Mouse (Mus musculus): ENCODE measurements around the gene Gm15217. TPM values are rescaled to one million over a fixed set of nuclear protein-coding genes. Genes with fewer than 3 reads are reported as not detected.
A peak's percentile ranks its signal among the peaks of the same experiment; 100 is the strongest.

Gene Gm15217
- polyA plus RNA-seq, 1 experiment from 2014 or later: not detected

DNA sequence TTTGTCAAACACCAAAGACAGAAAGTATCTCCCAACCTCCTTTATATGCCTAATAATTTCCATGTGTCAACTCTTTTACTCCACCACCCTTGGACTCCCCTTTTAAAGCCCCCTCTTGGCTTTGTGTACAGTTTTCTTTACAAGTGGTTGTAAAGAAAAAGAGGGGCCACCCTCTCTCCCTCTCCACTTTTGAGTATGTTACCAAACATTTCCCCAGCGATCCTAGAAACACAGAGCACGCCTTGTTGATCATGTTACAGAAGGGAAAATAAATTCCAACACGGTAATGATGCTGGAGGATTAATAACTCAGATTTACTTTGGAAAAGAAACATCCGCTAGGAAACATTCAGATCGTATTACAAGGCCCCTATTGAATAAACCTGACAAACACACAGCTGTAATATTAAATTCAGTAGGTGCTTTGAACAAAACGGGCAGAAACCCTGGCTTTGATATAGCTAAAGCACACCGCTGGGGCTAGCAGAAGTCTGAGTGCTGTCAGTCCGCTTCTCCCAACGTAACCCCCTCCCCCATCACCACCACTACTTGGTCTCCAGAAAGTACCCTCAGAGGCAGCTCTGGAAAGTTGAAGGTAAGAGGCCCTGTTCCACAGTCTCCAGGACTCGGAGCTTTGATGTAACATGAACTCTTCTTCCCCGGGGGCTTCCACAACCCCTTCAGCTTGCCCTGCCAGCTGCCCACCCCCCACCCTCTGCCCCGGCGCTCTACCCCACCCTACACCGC, 5.9 kb downstream of the Gm15217 start:
- WGBS (ENCODE audit: insufficient replicate concordance): 25% methylated on average over 14 of the region's 14 CpGs
- Histone ChIP-seq H3K27ac (replicated peaks) (no peak overlapping the region), H3K9me3 (replicated peaks) (no peaks in the 10 kb centered on the region), H3K4me1 (replicated peaks) (peaks cover 10% of the 10 kb centered on the region), H3K4me3 (replicated peaks) (peak overlapping the region; percentile 53), H3K4me2 (peak overlapping the region; percentile 63), H3K27me3 (peaks cover 97% of the 10 kb centered on the region), H3K36me3 (replicated peaks) (no peaks in the 10 kb centered on the region), H3K9ac (no peak overlapping the region)
- no peak for ATAC-seq (ENCODE audit: insufficient read depth)

DNA sequence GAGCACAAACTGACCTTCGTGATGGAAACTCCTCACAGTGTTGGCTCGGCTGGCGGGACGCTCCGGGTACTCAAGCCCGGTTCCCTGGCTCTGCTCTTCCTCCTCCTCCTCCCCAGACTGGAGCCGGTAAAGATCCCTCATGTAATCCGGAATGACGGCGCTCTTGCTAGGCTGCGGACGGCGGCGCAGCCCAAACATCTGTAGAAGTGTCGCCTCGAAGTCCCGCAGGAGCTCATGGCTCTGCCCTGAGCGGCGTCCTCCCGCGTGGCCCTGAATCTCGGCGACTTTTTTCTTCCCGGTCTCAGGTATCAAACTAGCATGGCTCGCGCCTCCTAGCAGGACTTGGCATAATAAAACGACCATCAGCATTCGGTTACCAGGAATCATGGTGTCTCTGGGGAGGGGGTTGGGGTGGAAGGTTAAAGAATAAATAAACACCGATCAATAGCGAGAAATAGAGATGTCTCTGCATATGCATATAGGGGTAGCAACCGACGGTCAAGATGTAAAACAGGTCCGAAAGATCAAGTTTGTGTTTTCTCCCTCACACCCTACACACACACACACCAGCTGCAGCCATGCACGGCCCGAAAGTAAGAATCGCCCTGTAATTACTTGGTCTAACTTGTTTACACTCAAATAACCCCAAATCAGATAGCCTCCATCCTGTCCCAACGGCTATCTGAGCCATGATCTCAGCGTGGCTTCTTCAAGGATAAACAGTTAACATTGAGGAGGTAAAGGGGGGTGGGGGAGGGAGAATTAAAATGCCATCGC, 6.7 kb downstream of the Gm15217 start:
- no peak overlapping the region for H3K9ac ChIP-seq
- no peak overlapping the region for H3K27ac ChIP-seq (replicated peaks)
- H3K27me3 ChIP-seq: peaks cover 97% of the 10 kb centered on the region
- ATAC-seq (ENCODE audit: insufficient read depth): no peak
- no peaks in the 10 kb centered on the region for H3K36me3 ChIP-seq (replicated peaks)
- peak overlapping the region; percentile 63 for H3K4me2 ChIP-seq
- WGBS (ENCODE audit: insufficient replicate concordance): 2% methylated on average over 39 of the region's 39 CpGs
- peak overlapping the region; percentile 53 for H3K4me3 ChIP-seq (replicated peaks)
- H3K4me1 ChIP-seq (replicated peaks): peaks cover 12% of the 10 kb centered on the region
- no peaks in the 10 kb centered on the region for H3K9me3 ChIP-seq (replicated peaks)

GRCm38 (mm10) chr14:46386478-46387356, 7.5 kb downstream of the Gm15217 start:
- H3K36me3 ChIP-seq (replicated peaks): no peaks in the 10 kb centered on the region
- H3K4me2 ChIP-seq: peak overlapping the region; percentile 63
- H3K4me1 ChIP-seq (replicated peaks): peaks cover 12% of the 10 kb centered on the region
- no peak for ATAC-seq (ENCODE audit: insufficient read depth)
- no peak overlapping the region for H3K9ac ChIP-seq
- no peak overlapping the region for H3K27ac ChIP-seq (replicated peaks)
- WGBS (ENCODE audit: insufficient replicate concordance): 1% methylated on average over 28 of the region's 28 CpGs
- H3K9me3 ChIP-seq (replicated peaks): no peaks in the 10 kb centered on the region
- peaks cover 97% of the 10 kb centered on the region for H3K27me3 ChIP-seq
- peak overlapping the region; percentile 53 for H3K4me3 ChIP-seq (replicated peaks)

DNA sequence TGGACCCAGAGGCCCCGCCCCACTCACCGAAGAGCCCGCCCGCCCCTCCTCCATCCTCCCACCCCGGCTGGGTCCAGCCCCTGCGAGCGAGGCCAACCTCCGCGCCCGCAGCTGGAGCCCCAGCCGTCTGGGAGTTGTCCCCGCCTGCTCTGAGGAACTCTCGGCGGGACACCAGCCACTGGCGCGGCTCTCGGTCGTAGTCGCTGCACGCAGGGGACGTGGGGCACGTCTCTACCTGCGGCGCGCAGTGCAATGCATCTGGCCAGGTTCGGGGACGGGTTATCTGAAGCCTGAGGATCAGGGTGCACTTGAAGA, 8.1 kb downstream of the Gm15217 start:
- Histone ChIP-seq H3K27ac (replicated peaks) (no peak overlapping the region), H3K9me3 (replicated peaks) (no peaks in the 10 kb centered on the region), H3K27me3 (peaks cover 97% of the 10 kb centered on the region), H3K4me3 (replicated peaks) (peak overlapping the region; percentile 53), H3K4me2 (peak overlapping the region; percentile 63), H3K36me3 (replicated peaks) (no peaks in the 10 kb centered on the region), H3K9ac (no peak overlapping the region; the same call in 1 of the 2 replicates), H3K4me1 (replicated peaks) (peaks cover 12% of the 10 kb centered on the region)
- ATAC-seq (ENCODE audit: insufficient read depth): peak; percentile 80
- 0% methylated on average over 27 of the region's 27 CpGs for WGBS (ENCODE audit: insufficient replicate concordance)

- no peaks in the 10 kb centered on the region for H3K36me3 ChIP-seq (replicated peaks)
- no peak overlapping the region for H3K27ac ChIP-seq (replicated peaks)
- WGBS (ENCODE audit: insufficient replicate concordance): 1% methylated on average over 41 of the region's 41 CpGs
- peak overlapping the region; percentile 53 for H3K4me3 ChIP-seq (replicated peaks)
- peaks cover 12% of the 10 kb centered on the region for H3K4me1 ChIP-seq (replicated peaks)
- peak; percentile 25; the same call in 1 of the 2 replicates for ATAC-seq (ENCODE audit: insufficient read depth)
- no peak overlapping the region; the same call in 1 of the 2 replicates for H3K9ac ChIP-seq
- no peaks in the 10 kb centered on the region for H3K9me3 ChIP-seq (replicated peaks)
- peak overlapping the region; percentile 63 for H3K4me2 ChIP-seq
- peaks cover 97% of the 10 kb centered on the region for H3K27me3 ChIP-seq
Measured at GRCm38 (mm10) chr14:46387821-46388481, 8.7 kb downstream of the Gm15217 start.

- Histone ChIP-seq H3K4me2 (peak overlapping the region; percentile 63), H3K4me1 (replicated peaks) (peaks cover 12% of the 10 kb centered on the region), H3K4me3 (replicated peaks) (peak overlapping the region; percentile 53), H3K36me3 (replicated peaks) (no peaks in the 10 kb centered on the region), H3K27ac (replicated peaks) (no peak overlapping the region), H3K27me3 (peaks cover 97% of the 10 kb centered on the region), H3K9me3 (replicated peaks) (no peaks in the 10 kb centered on the region), H3K9ac (no peak overlapping the region)
- under 1% methylated on average over 27 of the region's 27 CpGs for WGBS (ENCODE audit: insufficient replicate concordance)
- no peak for ATAC-seq (ENCODE audit: insufficient read depth)
Measured at GRCm38 (mm10) chr14:46388636-46389035, 9.4 kb downstream of the Gm15217 start.

DNA sequence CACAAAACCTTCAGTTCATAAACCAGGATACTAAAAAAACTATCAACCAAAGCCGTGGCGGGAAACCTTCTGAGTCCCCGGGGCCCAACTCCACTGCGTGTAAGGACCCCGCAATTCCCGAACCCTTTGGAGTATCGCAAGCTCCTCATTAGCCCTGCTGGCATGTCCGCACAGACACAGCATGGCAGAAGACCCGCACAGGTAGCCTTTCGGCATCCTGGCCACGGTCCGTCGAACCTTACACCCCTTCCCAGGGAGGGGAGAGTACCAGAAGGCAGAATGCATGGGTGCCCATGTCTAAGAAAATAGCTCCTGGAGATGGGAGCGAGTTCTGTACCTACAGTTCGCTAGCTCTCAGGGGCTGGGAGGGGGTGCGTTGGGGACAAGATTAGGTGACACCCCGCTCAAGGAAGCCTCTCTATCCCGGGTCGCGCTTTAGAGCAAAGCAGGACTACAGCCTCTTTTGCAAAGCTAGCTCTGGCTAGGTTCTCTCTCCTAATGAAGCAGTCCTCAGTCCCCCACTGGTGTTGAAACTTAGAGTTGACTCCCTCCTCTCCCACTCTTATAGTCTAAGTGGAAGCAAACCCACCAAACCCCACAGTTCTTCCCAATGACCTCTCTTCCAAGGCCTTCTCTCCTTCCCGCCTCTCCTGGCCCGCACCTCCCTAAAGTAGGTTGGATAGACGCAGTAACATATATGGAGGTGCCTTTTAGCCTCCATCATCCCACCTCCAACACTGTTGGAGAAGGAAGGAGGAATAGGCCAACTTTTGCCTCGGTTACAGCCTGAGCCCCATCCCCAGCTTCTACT, 10.4 kb downstream of the Gm15217 start:
- Histone ChIP-seq H3K4me3 (replicated peaks) (no peak overlapping the region), H3K27me3 (peaks cover 91% of the 10 kb centered on the region), H3K36me3 (replicated peaks) (no peaks in the 10 kb centered on the region), H3K9me3 (replicated peaks) (no peaks in the 10 kb centered on the region), H3K9ac (no peak overlapping the region), H3K4me2 (peak overlapping the region; percentile 35), H3K27ac (replicated peaks) (no peak overlapping the region), H3K4me1 (replicated peaks) (peaks cover 12% of the 10 kb centered on the region)
- ATAC-seq (ENCODE audit: insufficient read depth): no peak
- 5% methylated on average over 24 of the region's 24 CpGs for WGBS (ENCODE audit: insufficient replicate concordance)

DNA sequence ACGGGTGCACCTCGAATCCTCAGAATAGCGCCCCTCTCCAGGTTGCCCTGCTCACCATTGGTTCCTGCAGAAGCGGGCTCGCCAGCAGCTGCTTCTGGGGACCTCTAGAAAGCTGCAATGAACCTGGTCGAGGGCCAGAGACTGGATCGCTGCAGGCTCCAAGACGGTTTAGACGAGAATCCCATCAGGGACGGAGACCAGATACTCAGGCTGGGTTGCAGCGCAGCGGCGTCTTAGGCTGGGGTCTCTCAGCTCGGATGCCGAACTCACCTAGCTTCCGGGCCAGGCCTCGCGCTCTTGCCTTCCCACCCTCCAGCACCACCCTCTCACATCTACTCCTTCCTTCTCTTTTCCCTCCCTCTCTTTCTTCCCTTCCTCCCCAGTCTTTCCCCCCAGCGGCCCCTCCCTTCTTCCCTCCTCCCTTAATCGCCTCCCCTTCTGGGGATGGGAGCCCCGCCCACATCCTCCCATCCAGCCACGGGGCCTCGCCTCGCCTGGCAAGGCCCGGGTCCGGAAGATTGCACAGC, 11.1 kb downstream of the Gm15217 start, which contains the start of gene Bmp4:
Gene Bmp4 (minus strand): TSS at position 421 of the 527 bp plus-strand sequence.
- Histone ChIP-seq H3K36me3 (replicated peaks) (no peaks in the 10 kb centered on the region), H3K9ac (no peak within 1 kb of the TSS), H3K4me1 (replicated peaks) (peaks cover 12% of the 10 kb centered on the region), H3K27me3 (peaks cover 89% of the 10 kb centered on the region), H3K4me3 (replicated peaks) (no peak within 1 kb of the TSS), H3K9me3 (replicated peaks) (no peaks in the 10 kb centered on the region), H3K4me2 (peak within 1 kb of the TSS; percentile 35), H3K27ac (replicated peaks) (no peak within 1 kb of the TSS)
- ATAC-seq (ENCODE audit: insufficient read depth): no peak
- WGBS (ENCODE audit: insufficient replicate concordance): 2% methylated on average over 26 of the region's 26 CpGs

- Histone ChIP-seq H3K27ac (replicated peaks) (no peak overlapping the region), H3K9me3 (replicated peaks) (no peaks in the 10 kb centered on the region), H3K36me3 (replicated peaks) (no peaks in the 10 kb centered on the region), H3K9ac (no peak overlapping the region), H3K4me2 (no peak overlapping the region), H3K27me3 (peaks cover 85% of the 10 kb centered on the region), H3K4me1 (replicated peaks) (peaks cover 12% of the 10 kb centered on the region), H3K4me3 (replicated peaks) (no peak overlapping the region)
- ATAC-seq (ENCODE audit: insufficient read depth): no peak
- 31% methylated on average over 6 of the region's 6 CpGs for WGBS (ENCODE audit: insufficient replicate concordance)
Measured at GRCm38 (mm10) chr14:46391621-46392170, 12.5 kb downstream of the Gm15217 start.

All from liver, embryonic 15.5 days (tissue).